In the genomic region with DNA sequence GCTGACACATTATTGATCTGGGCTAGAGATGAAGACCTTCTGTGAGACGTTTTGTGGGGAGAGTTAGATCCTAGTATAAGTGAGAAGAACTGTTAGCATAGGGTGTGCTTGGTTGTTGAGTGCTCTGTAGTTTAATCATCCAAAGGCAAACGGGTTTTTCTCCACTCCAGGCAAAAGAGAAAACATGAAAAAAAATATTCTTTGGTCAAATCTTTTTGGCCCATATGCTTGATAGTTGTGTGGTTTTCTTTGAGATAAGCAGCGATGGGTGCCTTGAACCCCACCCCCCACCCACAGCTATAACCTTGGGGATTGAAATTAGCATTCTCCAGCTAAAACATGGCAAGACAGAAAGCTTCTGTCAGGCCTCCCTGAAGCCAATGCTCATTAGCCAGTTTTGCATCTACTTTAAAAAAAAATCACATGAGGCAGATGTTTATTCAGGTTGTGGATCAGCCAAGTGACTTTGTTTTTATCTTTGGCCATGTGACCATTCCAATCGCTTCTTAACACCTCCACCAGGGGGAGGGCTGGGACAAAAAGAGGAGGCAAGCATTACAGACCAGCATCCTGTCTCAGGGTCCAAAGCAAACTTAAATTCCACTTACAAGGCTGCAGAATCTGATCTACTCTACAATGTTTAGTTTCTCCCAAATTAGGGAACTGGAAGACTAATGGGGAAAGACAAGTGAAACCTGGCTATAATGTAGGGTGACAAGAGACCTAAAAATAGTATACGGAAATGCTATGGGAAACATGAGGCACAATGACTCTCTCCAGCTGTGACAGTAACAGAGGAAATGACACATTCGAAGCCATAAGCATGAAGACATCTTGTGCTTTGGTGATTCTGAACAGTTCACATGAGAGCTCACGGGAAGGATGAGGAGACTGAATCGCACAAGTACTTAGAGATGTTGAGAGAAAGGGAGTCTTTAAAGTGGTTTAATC, we compare ENCODE assay signal across 8 mouse cellular contexts. TPM values are rescaled to one million over a fixed set of nuclear protein-coding genes. Genes with fewer than 3 reads are reported as not detected.
DNase-seq lines count a peak whose midpoint lies in the region; ATAC-seq lines count a peak whose summit lies in the region.
"Had no signal": no experiment of that assay in that cellular context is flagged by ENCODE, and none has a peak within 500 bp of the region (broad histone marks: within the 10 kb centered on the region; RNA-seq: fewer than 3 reads in every experiment).

No protein-coding gene starts in this region.

- no peak overlapping the region for H3K4me3 ChIP-seq in liver, embryonic 12.5 days
- H3K4me3 ChIP-seq: heart, embryonic 15.5 days had no signal

- no peaks in the 10 kb centered on the region for H3K9me3 ChIP-seq in liver, embryonic 12.5 days (replicated peaks)
- H3K9me3 ChIP-seq: heart, embryonic 15.5 days had no signal

- WGBS in liver, embryonic 12.5 days (ENCODE audit: insufficient replicate concordance), result 34% methylated on average over 8 of the region's 8 CpGs

- H3K36me3 ChIP-seq in liver, embryonic 12.5 days, result no peaks in the 10 kb centered on the region
- H3K36me3 ChIP-seq: heart, embryonic 15.5 days had no signal

- peak overlapping the region; percentile 22 for H3K4me2 ChIP-seq in liver, embryonic 12.5 days
- H3K4me2 ChIP-seq: heart, embryonic 15.5 days had no signal

- H3K27ac ChIP-seq in liver, embryonic 12.5 days, result no peak overlapping the region
- H3K27ac ChIP-seq: heart, embryonic 15.5 days had no signal

- DNase-seq in ovary, postnatal 14 days (ENCODE audit: low spot score), result peak; percentile 25
- no peak for DNase-seq in ovary, postnatal 10 days (ENCODE audit: low spot score)
- DNase-seq in T-cell, adult 2 months (ENCODE audit: low spot score), result peak; percentile 0
- peak; percentile 30 for DNase-seq in embryo, embryonic 11 days
- DNase-seq in thymus, postnatal 0 days (ENCODE audit: low spot score), result peak; percentile 35
- no peak for DNase-seq in spleen, postnatal 14 days (ENCODE audit: low spot score in 2 of 2)

- peak; percentile 71 for ATAC-seq in liver, embryonic 12.5 days

- no peaks in the 10 kb centered on the region for H3K27me3 ChIP-seq in liver, embryonic 12.5 days (replicated peaks)
- H3K27me3 ChIP-seq: heart, embryonic 15.5 days had no signal

- H3K4me1 ChIP-seq in liver, embryonic 12.5 days, result peaks cover 10% of the 10 kb centered on the region; the same call in 1 of the 2 replicates
- H3K4me1 ChIP-seq: heart, embryonic 15.5 days had no signal

- H3K9ac ChIP-seq in liver, embryonic 12.5 days, result no peak overlapping the region
- H3K9ac ChIP-seq: heart, embryonic 15.5 days had no signal

RNA-seq across cellular contexts. Expression of a gene that starts 18.6 kb away (rescaled TPM):
- not detected in 2 replicates for polyA plus RNA-seq in liver, embryonic 12.5 days (2016; fragmentation: Nextera tagmentation; extraction: Ambion mirVana)
- 0.03 and 0.04 TPM in 2 replicates for polyA plus RNA-seq in thymus, postnatal 0 days (2015; fragmentation: Nextera tagmentation; extraction: Ambion mirVana)

Comparison
In these comparisons a context has a peak if more than half of its experiments do, and no peak if none do; other contexts are left out.
1. DNase-seq: peak in ovary, postnatal 14 days (single experiment), T-cell, adult 2 months (single experiment), embryo, embryonic 11 days (single experiment) and thymus, postnatal 0 days (single experiment); none in ovary, postnatal 10 days (single experiment) and spleen, postnatal 14 days (0 of 2).